Comparison of ENCODE assay signal across 9 mouse cellular contexts in the genomic region with DNA sequence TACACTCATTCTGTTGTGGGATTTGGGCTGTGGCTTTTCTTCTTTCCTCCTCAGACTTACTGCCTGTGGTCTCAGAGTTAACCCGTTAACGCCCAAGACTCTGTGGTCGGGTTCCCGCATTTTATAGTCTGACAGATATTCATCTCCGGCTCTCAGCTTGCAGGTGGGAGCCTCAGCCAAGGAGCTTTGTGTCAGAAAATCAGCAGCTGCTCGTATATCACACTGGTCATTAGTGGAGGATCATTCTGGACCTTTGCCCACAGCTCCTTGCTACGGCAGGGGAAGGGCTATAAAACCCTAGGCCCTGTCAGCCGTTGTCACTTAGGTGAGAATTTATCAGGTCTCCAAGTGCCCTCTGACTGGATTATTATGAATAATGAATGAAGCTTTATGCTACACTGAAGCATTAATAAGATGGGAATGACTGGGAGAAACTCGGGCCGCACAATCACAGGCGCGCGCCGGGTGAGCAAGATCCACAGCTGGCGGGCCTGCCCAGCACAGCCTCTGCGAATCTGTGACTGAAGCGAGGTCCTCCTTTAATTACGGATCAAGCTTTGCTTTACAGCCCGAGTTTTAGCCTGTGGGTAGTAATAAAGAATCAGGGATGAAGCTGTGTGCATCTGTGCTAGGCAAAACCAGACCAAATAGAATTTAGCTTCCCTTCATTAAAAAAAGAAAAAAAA.
DNase-seq lines count a peak whose midpoint lies in the region; ATAC-seq and TF ChIP-seq lines count a peak whose summit lies in the region.
"Had no signal": no experiment of that assay in that cellular context is flagged by ENCODE, and none has a peak within 500 bp of the region (broad histone marks: within the 10 kb centered on the region; RNA-seq: fewer than 3 reads in every experiment).

No protein-coding gene starts in this region.

- 0 out of 2 replicates have a peak, but pooled peaks cover 4% of the 10 kb centered on the region for H3K4me1 ChIP-seq in kidney, postnatal 0 days (replicated peaks; ENCODE audit: insufficient read depth, low read length)
- peaks cover 19% of the 10 kb centered on the region for H3K4me1 ChIP-seq in hindbrain, embryonic 13.5 days (replicated peaks)

- no peaks in the 10 kb centered on the region for H3K36me3 ChIP-seq in kidney, postnatal 0 days (ENCODE audit: insufficient read depth, low read length)
- H3K36me3 ChIP-seq in hindbrain, embryonic 13.5 days: no peaks in the 10 kb centered on the region

- intact Hi-C loops in heart, postnatal 36 days (cut with DNase I): no loop called here

- peak; percentile 41 for DNase-seq in kidney, postnatal 0 days (ENCODE audit: low spot score)
- DNase-seq in kidney, postnatal 14 days: no peak
- peak; percentile 56 for DNase-seq in neural tube, embryonic 10.5 days (ENCODE audit: extremely low spot score, low spot score)
- DNase-seq in urinary bladder, adult 2 months (ENCODE audit: low spot score): no peak
- DNase-seq in testis, postnatal 14 days (ENCODE audit: low spot score): no peak
- DNase-seq in heart, postnatal 36 days: no peak

- WGBS in kidney, postnatal 0 days: 4% methylated on average over 19 of the region's 19 CpGs
- WGBS in hindbrain, embryonic 13.5 days: 28% methylated on average over 19 of the region's 19 CpGs

- TF ChIP-seq CTCF in kidney, postnatal 0 days (IDR thresholded peaks at IDR 0.05; ENCODE audit: low read depth): no peak

- no peaks in the 10 kb centered on the region for H3K27me3 ChIP-seq in kidney, postnatal 0 days (ENCODE audit: insufficient read depth, low read length)
- H3K27me3 ChIP-seq in hindbrain, embryonic 13.5 days: no peaks in the 10 kb centered on the region

- H3K4me2 ChIP-seq in kidney, postnatal 0 days (ENCODE audit: low read length): peak overlapping the region; percentile 46
- H3K4me2 ChIP-seq in hindbrain, embryonic 13.5 days: peak overlapping the region; percentile 47

- H3K27ac ChIP-seq in kidney, postnatal 0 days: no peak overlapping the region
- H3K27ac ChIP-seq in hindbrain, embryonic 13.5 days: peak overlapping the region; percentile 78
- H3K27ac ChIP-seq: liver, embryonic 14.5 days had no signal

- ATAC-seq in kidney, postnatal 0 days (replicated peaks; ENCODE audit: low FRiP score, low read depth): no peak; the same call in 1 of the 2 replicates
- peak; percentile 47; the same call in 1 of the 2 replicates for ATAC-seq in common myeloid progenitor, adult 5-6 weeks (replicated peaks; ENCODE audit: low read depth, poor library complexity, severe bottlenecking)
- ATAC-seq in hindbrain, embryonic 13.5 days (ENCODE audit: low FRiP score): peak; percentile 91

- H3K4me3 ChIP-seq in kidney, postnatal 0 days (replicated peaks; ENCODE audit: low read depth, low read length): 0 out of 2 replicates have a peak overlapping the region, but pooled peaks have one; percentile 0
- H3K4me3 ChIP-seq in hindbrain, embryonic 13.5 days: peak overlapping the region; percentile 8; the same call in 1 of the 2 replicates

- no peaks in the 10 kb centered on the region for H3K9me3 ChIP-seq in kidney, postnatal 0 days (replicated peaks; ENCODE audit: low read length)
- H3K9me3 ChIP-seq in hindbrain, embryonic 13.5 days: no peaks in the 10 kb centered on the region

- no peak overlapping the region for H3K9ac ChIP-seq in kidney, postnatal 0 days (ENCODE audit: low read depth, low read length)
- peak overlapping the region; percentile 46; the same call in 1 of the 2 replicates for H3K9ac ChIP-seq in hindbrain, embryonic 13.5 days
- H3K9ac ChIP-seq: liver, embryonic 14.5 days had no signal

Comparison
In these comparisons a context has a peak if more than half of its experiments do, and no peak if none do; other contexts are left out.
1. DNase-seq: peak in kidney, postnatal 0 days (single experiment) and neural tube, embryonic 10.5 days (single experiment); none in kidney, postnatal 14 days (single experiment), urinary bladder, adult 2 months (single experiment), testis, postnatal 14 days (single experiment) and heart, postnatal 36 days (0 of 2).